Mouse (Mus musculus): ENCODE results near the gene Zfp445. TPM values are rescaled to one million over a fixed set of nuclear protein-coding genes. Genes with fewer than 3 reads are reported as not detected.
A peak's percentile ranks its signal among the peaks of the same experiment; 100 is the strongest.

Zfp445 gene
- polyA plus RNA-seq, 1 experiment from 2014 or later: 96.8 TPM

GRCm38 (mm10) chr9:122829826-122830380, 35.9 kb downstream of the Zfp445 start:
- Histone ChIP-seq H3K36me3 (peaks cover 72% of the 10 kb centered on the region), H3K4me3 (no peak overlapping the region), H3K27ac (no peak overlapping the region), H3K4me2 (no peak overlapping the region), H3K9ac (no peak overlapping the region), H3K27me3 (no peaks in the 10 kb centered on the region), H3K4me1 (replicated peaks) (no peaks in the 10 kb centered on the region), H3K9me3 (no peaks in the 10 kb centered on the region)
- ATAC-seq (ENCODE audit: low FRiP score): no peak
- WGBS: 85% methylated on average over 4 of the region's 4 CpGs

- Histone ChIP-seq H3K4me2 (no peak overlapping the region), H3K4me3 (no peak overlapping the region), H3K27ac (no peak overlapping the region), H3K9me3 (no peaks in the 10 kb centered on the region), H3K9ac (no peak overlapping the region), H3K27me3 (no peaks in the 10 kb centered on the region), H3K4me1 (replicated peaks) (no peaks in the 10 kb centered on the region), H3K36me3 (peaks cover 75% of the 10 kb centered on the region)
- WGBS: 94% methylated on average over 4 of the region's 4 CpGs
- ATAC-seq (ENCODE audit: low FRiP score): no peak
Measured at GRCm38 (mm10) chr9:122826743-122827142, 39.1 kb downstream of the Zfp445 start.

GRCm38 (mm10) chr9:122823374-122824017, 42.3 kb downstream of the Zfp445 start:
- no peak overlapping the region for H3K27ac ChIP-seq
- H3K4me1 ChIP-seq (replicated peaks): no peaks in the 10 kb centered on the region
- H3K27me3 ChIP-seq: no peaks in the 10 kb centered on the region
- no peak for ATAC-seq (ENCODE audit: low FRiP score)
- no peak overlapping the region for H3K4me2 ChIP-seq
- 94% methylated on average over 5 of the region's 5 CpGs for WGBS
- H3K9ac ChIP-seq: no peak overlapping the region
- H3K9me3 ChIP-seq: no peaks in the 10 kb centered on the region
- H3K36me3 ChIP-seq: peaks cover 76% of the 10 kb centered on the region
- H3K4me3 ChIP-seq: no peak overlapping the region

GRCm38 (mm10) chr9:122815239-122815851, 50.5 kb downstream of the Zfp445 start:
- Histone ChIP-seq H3K27me3 (no peaks in the 10 kb centered on the region), H3K4me1 (replicated peaks) (no peaks in the 10 kb centered on the region), H3K4me3 (no peak overlapping the region), H3K36me3 (peaks cover 56% of the 10 kb centered on the region), H3K4me2 (no peak overlapping the region), H3K9me3 (no peaks in the 10 kb centered on the region), H3K27ac (no peak overlapping the region), H3K9ac (no peak overlapping the region)
- no peak for ATAC-seq (ENCODE audit: low FRiP score)
- WGBS: 90% methylated on average over 4 of the region's 4 CpGs

GRCm38 (mm10) chr9:122814775-122815174, 51.0 kb downstream of the Zfp445 start:
- Histone ChIP-seq H3K36me3 (peaks cover 55% of the 10 kb centered on the region), H3K27ac (no peak overlapping the region), H3K9me3 (no peaks in the 10 kb centered on the region), H3K4me2 (no peak overlapping the region), H3K4me1 (replicated peaks) (no peaks in the 10 kb centered on the region), H3K27me3 (no peaks in the 10 kb centered on the region), H3K4me3 (no peak overlapping the region), H3K9ac (no peak overlapping the region)
- 94% methylated on average over 2 of the region's 2 CpGs for WGBS
- ATAC-seq (ENCODE audit: low FRiP score): no peak

- Histone ChIP-seq H3K9ac (no peak overlapping the region), H3K27ac (no peak overlapping the region), H3K36me3 (peaks cover 49% of the 10 kb centered on the region), H3K27me3 (no peaks in the 10 kb centered on the region), H3K4me3 (no peak overlapping the region), H3K4me2 (no peak overlapping the region), H3K4me1 (replicated peaks) (no peaks in the 10 kb centered on the region), H3K9me3 (no peaks in the 10 kb centered on the region)
- 90% methylated on average over 5 of the region's 5 CpGs for WGBS
- no peak for ATAC-seq (ENCODE audit: low FRiP score)
Measured at GRCm38 (mm10) chr9:122812386-122812785, 53.4 kb downstream of the Zfp445 start.

GRCm38 (mm10) chr9:122810212-122810611, 55.6 kb downstream of the Zfp445 start:
- H3K4me2 ChIP-seq: no peak overlapping the region
- no peak overlapping the region for H3K9ac ChIP-seq
- peaks cover 11% of the 10 kb centered on the region for H3K4me1 ChIP-seq (replicated peaks)
- no peak for ATAC-seq (ENCODE audit: low FRiP score)
- 90% methylated on average over 3 of the region's 3 CpGs for WGBS
- H3K27me3 ChIP-seq: no peaks in the 10 kb centered on the region
- no peak overlapping the region for H3K4me3 ChIP-seq
- H3K27ac ChIP-seq: no peak overlapping the region
- peaks cover 33% of the 10 kb centered on the region for H3K36me3 ChIP-seq
- H3K9me3 ChIP-seq: no peaks in the 10 kb centered on the region

- Histone ChIP-seq H3K9me3 (no peaks in the 10 kb centered on the region), H3K27me3 (no peaks in the 10 kb centered on the region), H3K9ac (no peak overlapping the region), H3K4me1 (replicated peaks) (peaks cover 11% of the 10 kb centered on the region), H3K36me3 (peaks cover 15% of the 10 kb centered on the region), H3K27ac (no peak overlapping the region), H3K4me3 (no peak overlapping the region), H3K4me2 (no peak overlapping the region)
- WGBS: 98% methylated on average over 2 of the region's 2 CpGs
- no peak for ATAC-seq (ENCODE audit: low FRiP score)
Measured at GRCm38 (mm10) chr9:122807186-122807585, 58.6 kb downstream of the Zfp445 start.

- H3K4me1 ChIP-seq (replicated peaks): peaks cover 11% of the 10 kb centered on the region
- 20% methylated on average over 10 of the region's 10 CpGs for WGBS
- H3K36me3 ChIP-seq: peaks cover 15% of the 10 kb centered on the region
- peak overlapping the region; percentile 86 for H3K9ac ChIP-seq
- H3K4me3 ChIP-seq: peak overlapping the region; percentile 72
- H3K27ac ChIP-seq: peak overlapping the region; percentile 96
- ATAC-seq (ENCODE audit: low FRiP score): no peak; the same call in 1 of the 2 replicates
- H3K4me2 ChIP-seq: peak overlapping the region; percentile 93
- H3K9me3 ChIP-seq: no peaks in the 10 kb centered on the region
- no peaks in the 10 kb centered on the region for H3K27me3 ChIP-seq
Measured at GRCm38 (mm10) chr9:122805845-122806341, 59.9 kb downstream of the Zfp445 start.

- peak within 1 kb of the TSS; percentile 72 for H3K4me3 ChIP-seq
- H3K36me3 ChIP-seq: peaks cover 10% of the 10 kb centered on the region
- no peaks in the 10 kb centered on the region for H3K9me3 ChIP-seq
- H3K4me2 ChIP-seq: peak within 1 kb of the TSS; percentile 93
- 9% methylated on average over 42 of the region's 42 CpGs for WGBS
- H3K27me3 ChIP-seq: no peaks in the 10 kb centered on the region
- peak; percentile 98 for ATAC-seq (ENCODE audit: low FRiP score)
- peak within 1 kb of the TSS; percentile 96 for H3K27ac ChIP-seq
- H3K9ac ChIP-seq: peak within 1 kb of the TSS; percentile 86
- H3K4me1 ChIP-seq (replicated peaks): peaks cover 11% of the 10 kb centered on the region
Measured at GRCm38 (mm10) chr9:122805053-122805844, 60.6 kb downstream of the Zfp445 start, which contains the start of gene Tcaim. Gene Tcaim, plus strand, starts transcription at chr9:122805539.
